Mouse (Mus musculus): ENCODE measurements around the gene Irgm1.

GRCm38 (mm10) chr11:48873591-48874290, 2.3 kb upstream of the Irgm1 start:
- TF ChIP-seq MAFK (IDR thresholded peaks at IDR 0.05; ENCODE audit: insufficient read depth, low read depth, low read length), result no peak
- TF ChIP-seq ZC3H11A (IDR thresholded peaks at IDR 0.05; ENCODE audit: borderline replicate concordance, low read depth, low read length), result no peak
- TF ChIP-seq CHD2 (IDR thresholded peaks at IDR 0.05; ENCODE audit: low read depth, low read length), result no peak
- no peak for TF ChIP-seq ZNF384 (IDR thresholded peaks at IDR 0.05; ENCODE audit: low read depth, low read length)
